Mouse (Mus musculus): Measurements from ENCODE around the gene Cplx3. TPM values are rescaled to one million over a fixed set of nuclear protein-coding genes. Genes with fewer than 3 reads are reported as not detected.
A peak's percentile ranks its signal among the peaks of the same experiment; 100 is the strongest.

Gene Cplx3
- polyA plus RNA-seq, 2 experiments, result not detected

DNA sequence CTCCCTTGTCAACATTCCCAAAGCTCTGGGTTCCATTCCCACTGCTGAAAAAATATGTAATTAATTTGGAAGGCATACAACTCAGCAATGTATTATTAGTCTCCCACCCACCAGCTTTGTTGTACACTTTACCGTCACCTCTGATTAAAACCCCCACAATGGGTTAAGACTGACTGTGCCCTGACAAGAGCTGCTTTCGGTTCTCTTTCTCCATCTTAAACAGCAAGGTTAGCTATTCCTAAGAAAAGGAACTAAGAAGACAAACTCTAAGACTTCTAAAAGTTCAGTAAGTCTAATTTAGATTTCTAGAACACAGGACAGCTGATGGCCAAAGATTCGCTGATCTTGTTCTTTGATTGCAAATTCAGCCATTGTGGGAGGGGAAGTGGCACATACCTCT, 48.9 kb downstream of the Cplx3 start:
- ATAC-seq (ENCODE audit: insufficient read depth) (no peak), DNase-seq (ENCODE audit: low read depth in 3 of 3, low spot score in 3 of 3) (no peak)
- H3K36me3 ChIP-seq (replicated peaks; ENCODE audit: control insufficient read depth, insufficient read depth, low read depth), result no peaks in the 10 kb centered on the region
- 52% methylated on average over 3 of the region's 3 CpGs for WGBS (ENCODE audit: insufficient replicate concordance)
- H3K9ac ChIP-seq (replicated peaks), result no peak overlapping the region
- no peak overlapping the region for H3K4me2 ChIP-seq (ENCODE audit: low read depth)
- no peak for TF ChIP-seq EP300 (IDR thresholded peaks at IDR 0.05; ENCODE audit: low read depth)
- no peak for TF ChIP-seq CTCF (IDR thresholded peaks at IDR 0.05; ENCODE audit: low read depth)
- no peaks in the 10 kb centered on the region for H3K9me3 ChIP-seq (ENCODE audit: control insufficient read depth, low read length)
- no peak overlapping the region for H3K4me3 ChIP-seq (ENCODE audit: insufficient read depth in 1 of 2, low read depth in 2 of 2, low read length in 2 of 2)
- no peaks in the 10 kb centered on the region for H3K27me3 ChIP-seq (ENCODE audit: control insufficient read depth, insufficient read depth, low read length)
- H3K4me1 ChIP-seq (replicated peaks; ENCODE audit: control insufficient read depth in 2 of 2, insufficient read depth in 2 of 2, low read length in 1 of 2), result peaks cover 14 to 15% of the 10 kb centered on the region in 2 experiments
- no peak overlapping the region for H3K27ac ChIP-seq

DNA sequence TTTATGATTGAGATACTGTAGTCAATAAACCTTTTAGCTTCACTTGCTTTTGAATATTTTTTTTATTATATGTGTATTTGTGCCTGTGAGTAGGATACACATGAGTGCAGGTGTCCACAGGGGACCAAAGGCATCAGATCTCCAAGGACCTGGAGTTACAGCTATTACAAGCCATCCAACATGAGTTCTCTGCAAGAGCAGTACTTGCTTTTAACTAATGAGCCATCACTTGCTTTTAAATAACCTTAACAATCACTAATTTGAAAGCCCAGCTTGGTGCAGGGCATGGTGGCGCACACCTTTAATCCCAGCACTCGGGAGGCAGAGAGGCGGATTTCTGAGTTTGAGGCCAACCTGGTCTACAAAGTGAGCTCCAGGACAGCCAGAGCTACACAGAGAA, 51.3 kb downstream of the Cplx3 start:
- TF ChIP-seq CTCF (IDR thresholded peaks at IDR 0.05; ENCODE audit: low read depth) (no peak), EP300 (IDR thresholded peaks at IDR 0.05; ENCODE audit: low read depth) (no peak)
- Histone ChIP-seq H3K4me1 (replicated peaks; ENCODE audit: control insufficient read depth in 2 of 2, insufficient read depth in 2 of 2, low read length in 1 of 2) (peaks cover 0 to 6% of the 10 kb centered on the region in 2 experiments; a peak in 3 of 4 replicates), H3K9me3 (ENCODE audit: control insufficient read depth, low read length) (no peaks in the 10 kb centered on the region), H3K9ac (replicated peaks) (no peak overlapping the region), H3K27ac (no peak overlapping the region), H3K4me3 (ENCODE audit: insufficient read depth in 1 of 2, low read depth in 2 of 2, low read length in 2 of 2) (no peak overlapping the region), H3K36me3 (replicated peaks; ENCODE audit: control insufficient read depth, insufficient read depth, low read depth) (no peaks in the 10 kb centered on the region), H3K4me2 (ENCODE audit: low read depth) (no peak overlapping the region), H3K27me3 (ENCODE audit: control insufficient read depth, insufficient read depth, low read length) (no peaks in the 10 kb centered on the region)
- ATAC-seq (ENCODE audit: insufficient read depth) (no peak), DNase-seq (ENCODE audit: low read depth in 3 of 3, low spot score in 3 of 3) (no peak)
- 56% methylated on average over 3 of the region's 3 CpGs for WGBS (ENCODE audit: insufficient replicate concordance)

DNA sequence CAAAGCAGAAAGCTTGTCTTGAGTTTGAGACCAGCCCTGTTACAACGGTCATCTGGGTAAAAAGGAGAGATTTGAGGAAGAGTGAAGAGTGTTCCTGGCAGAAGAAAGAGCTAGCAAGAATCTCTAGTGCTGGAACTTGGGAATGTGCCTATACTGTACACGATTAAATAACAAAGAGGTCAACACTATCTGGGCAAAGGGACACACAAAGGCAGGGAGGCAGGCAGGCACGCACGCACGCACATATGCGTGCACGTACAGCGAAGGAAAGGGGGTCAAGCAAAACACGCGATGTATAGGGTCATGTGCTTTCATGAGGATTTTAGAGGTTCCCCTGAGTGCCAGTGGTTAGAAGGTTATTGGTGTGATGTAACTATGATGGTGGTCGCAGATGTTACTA, 53.0 kb downstream of the Cplx3 start:
- no peaks in the 10 kb centered on the region for H3K36me3 ChIP-seq (replicated peaks; ENCODE audit: control insufficient read depth, insufficient read depth, low read depth)
- WGBS (ENCODE audit: insufficient replicate concordance), result 71% methylated on average over 11 of the region's 11 CpGs
- peak overlapping the region; percentile 79 for H3K4me2 ChIP-seq (ENCODE audit: low read depth)
- H3K9ac ChIP-seq (replicated peaks), result no peak overlapping the region
- no peak overlapping the region for H3K4me3 ChIP-seq (ENCODE audit: insufficient read depth in 1 of 2, low read depth in 2 of 2, low read length in 2 of 2)
- no peak for TF ChIP-seq CTCF (IDR thresholded peaks at IDR 0.05; ENCODE audit: low read depth)
- no peak for TF ChIP-seq EP300 (IDR thresholded peaks at IDR 0.05; ENCODE audit: low read depth)
- ATAC-seq (ENCODE audit: insufficient read depth), result no peak
- no peak overlapping the region for H3K27ac ChIP-seq
- no peak for DNase-seq (ENCODE audit: low read depth in 3 of 3, low spot score in 3 of 3)
- H3K4me1 ChIP-seq (replicated peaks; ENCODE audit: control insufficient read depth in 2 of 2, insufficient read depth in 2 of 2, low read length in 1 of 2), result peaks cover 0 to 6% of the 10 kb centered on the region in 2 experiments; a peak in 3 of 4 replicates
- no peaks in the 10 kb centered on the region for H3K27me3 ChIP-seq (ENCODE audit: control insufficient read depth, insufficient read depth, low read length)
- H3K9me3 ChIP-seq (ENCODE audit: control insufficient read depth, low read length), result no peaks in the 10 kb centered on the region

DNA sequence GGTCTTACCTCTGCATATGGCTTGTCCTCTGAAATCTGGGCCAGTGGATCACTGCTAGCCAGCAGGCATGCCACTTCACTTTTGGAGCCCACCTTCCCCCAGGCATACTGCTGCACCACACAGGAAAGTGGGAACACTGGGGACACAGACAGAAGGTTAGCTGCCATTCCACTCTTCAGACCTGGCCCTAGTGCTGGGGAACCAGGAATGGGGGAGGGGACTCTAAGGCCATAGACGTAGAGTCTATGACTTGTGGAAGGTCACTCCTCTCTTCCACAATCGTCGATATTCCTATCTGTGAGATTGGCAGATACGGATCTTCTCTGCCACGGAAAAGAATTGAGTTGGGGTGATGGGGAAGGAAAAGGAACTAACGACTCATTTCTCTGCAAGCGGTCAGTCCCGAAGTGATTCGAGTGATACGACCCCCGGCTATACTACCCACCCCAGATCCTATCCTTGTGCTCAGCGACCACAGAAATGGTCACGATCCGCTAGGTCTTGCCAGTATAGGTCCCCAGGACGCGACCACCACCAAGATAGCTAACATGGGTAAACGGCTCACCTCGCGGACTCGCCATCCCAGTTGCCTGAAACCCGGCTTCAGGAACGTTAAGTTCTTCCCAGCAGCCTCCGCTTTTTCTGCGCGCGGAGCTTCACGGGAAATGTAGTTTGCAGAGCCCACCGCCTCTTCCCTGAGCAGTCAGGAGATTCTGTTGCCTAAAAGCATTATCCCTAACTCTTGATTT, 53.8 kb downstream of the Cplx3 start, which contains the start of gene Mpi:
TSS of gene Mpi (minus strand) at position 625 of the 749 bp plus-strand sequence.
- 1% methylated on average over 28 of the region's 28 CpGs for WGBS (ENCODE audit: insufficient replicate concordance)
- H3K27ac ChIP-seq, result no peak within 1 kb of the TSS
- no peak for ATAC-seq (ENCODE audit: insufficient read depth)

DNA sequence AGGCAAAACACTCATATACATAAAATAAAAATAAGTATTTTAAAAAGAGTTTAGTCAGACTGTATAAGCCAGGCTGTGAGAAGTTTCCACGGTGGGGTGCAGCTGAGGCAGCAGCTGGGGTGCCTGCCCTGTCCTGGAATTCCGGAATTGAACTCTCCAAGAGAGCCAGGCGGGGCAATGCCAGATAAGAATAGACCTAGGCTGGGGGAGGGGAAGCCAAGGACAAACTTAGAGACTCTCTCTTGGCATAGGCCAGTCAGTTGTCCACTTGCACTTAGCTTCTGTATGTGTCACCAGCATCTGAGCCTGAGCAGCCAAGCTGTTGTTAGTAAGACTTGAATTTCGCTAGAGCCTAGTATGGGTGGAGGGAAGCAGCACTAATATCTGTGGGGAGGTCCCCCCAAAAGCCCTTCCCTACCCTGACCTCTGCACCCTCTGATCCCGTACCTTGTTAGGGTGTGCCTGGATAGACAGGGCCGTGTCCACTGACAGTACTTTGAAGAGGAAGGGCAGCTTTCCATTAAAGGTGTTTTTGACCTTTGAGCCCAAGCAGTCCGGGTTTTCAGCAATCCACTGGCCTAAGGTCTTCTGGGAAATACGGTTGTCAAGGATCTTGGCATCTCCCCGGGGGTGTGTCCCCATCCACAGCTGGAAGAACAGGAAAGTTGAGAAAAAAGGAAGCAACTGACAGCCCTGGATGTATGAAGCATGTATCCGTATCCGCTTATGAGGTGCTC, 55.8 kb downstream of the Cplx3 start:
- Histone ChIP-seq H3K4me2 (ENCODE audit: low read depth) (no peak overlapping the region), H3K27me3 (ENCODE audit: control insufficient read depth, insufficient read depth, low read length) (no peaks in the 10 kb centered on the region), H3K4me3 (ENCODE audit: insufficient read depth in 1 of 2, low read depth in 2 of 2, low read length in 2 of 2) (no peak overlapping the region), H3K36me3 (replicated peaks; ENCODE audit: control insufficient read depth, insufficient read depth, low read depth) (no peaks in the 10 kb centered on the region), H3K4me1 (replicated peaks; ENCODE audit: control insufficient read depth in 2 of 2, insufficient read depth in 2 of 2, low read length in 1 of 2) (peaks cover 4 to 17% of the 10 kb centered on the region in 2 experiments), H3K9ac (replicated peaks) (no peak overlapping the region), H3K9me3 (ENCODE audit: control insufficient read depth, low read length) (no peaks in the 10 kb centered on the region), H3K27ac (no peak overlapping the region)
- ATAC-seq (ENCODE audit: insufficient read depth) (no peak), DNase-seq (ENCODE audit: low read depth in 3 of 3, low spot score in 3 of 3) (no peak)
- 75% methylated on average over 11 of the region's 11 CpGs for WGBS (ENCODE audit: insufficient replicate concordance)
- no peak for TF ChIP-seq EP300 (IDR thresholded peaks at IDR 0.05; ENCODE audit: low read depth)

More for the DNA sequence above, 53.8 kb downstream of the Cplx3 start, which contains the start of gene Mpi:
- no peak for DNase-seq (ENCODE audit: low read depth in 3 of 3, low spot score in 3 of 3)
- Histone ChIP-seq H3K9me3 (ENCODE audit: control insufficient read depth, low read length) (no peaks in the 10 kb centered on the region), H3K9ac (replicated peaks) (peak within 1 kb of the TSS; percentile 69), H3K36me3 (replicated peaks; ENCODE audit: control insufficient read depth, insufficient read depth, low read depth) (no peaks in the 10 kb centered on the region), H3K4me1 (replicated peaks; ENCODE audit: control insufficient read depth in 2 of 2, insufficient read depth in 2 of 2, low read length in 1 of 2) (peaks cover 4 to 13% of the 10 kb centered on the region in 2 experiments), H3K4me3 (ENCODE audit: insufficient read depth in 1 of 2, low read depth in 2 of 2, low read length in 2 of 2) (peak within 1 kb of the TSS; percentile 69 to 100), H3K4me2 (ENCODE audit: low read depth) (peak within 1 kb of the TSS; percentile 79), H3K27me3 (ENCODE audit: control insufficient read depth, insufficient read depth, low read length) (no peaks in the 10 kb centered on the region)
- TF ChIP-seq CTCF (IDR thresholded peaks at IDR 0.05; ENCODE audit: low read depth) (no peak), EP300 (IDR thresholded peaks at IDR 0.05; ENCODE audit: low read depth) (no peak)

Other genes starting within 250 kb of the Cplx3 start
- gene Ppcdc, start 166.2 kb downstream of the Cplx3 start, polyA plus RNA-seq (2012; rRNA removed), result 9.4 and 10.0 TPM in 2 replicates
- 7.4 and 9.4 TPM in 2 replicates for gene Ppcdc, start 166.2 kb downstream of the Cplx3 start, polyA plus RNA-seq (2014; fragmentation: Nextera tagmentation; extraction: Ambion mirVana)
- 9.1 and 9.2 TPM in 2 replicates for gene Scamp5, start 138.2 kb downstream of the Cplx3 start, polyA plus RNA-seq (2012; rRNA removed)
- gene Scamp5, start 138.2 kb downstream of the Cplx3 start, polyA plus RNA-seq (2014; fragmentation: Nextera tagmentation; extraction: Ambion mirVana), result 4.5 and 5.2 TPM in 2 replicates
- 0.09 and 0.18 TPM in 2 replicates for gene Rpp25, start 102.3 kb downstream of the Cplx3 start, polyA plus RNA-seq (2012; rRNA removed)
- 0.39 and 0.54 TPM in 2 replicates for gene Rpp25, start 102.3 kb downstream of the Cplx3 start, polyA plus RNA-seq (2014; fragmentation: Nextera tagmentation; extraction: Ambion mirVana)
- 104 and 121 TPM in 2 replicates for gene Cox5a, start 85.0 kb downstream of the Cplx3 start, polyA plus RNA-seq (2012; rRNA removed)
- 316 and 317 TPM in 2 replicates for gene Cox5a, start 85.0 kb downstream of the Cplx3 start, polyA plus RNA-seq (2014; fragmentation: Nextera tagmentation; extraction: Ambion mirVana)
- 2.0 and 3.1 TPM in 2 replicates for gene Fam219b, start 68.8 kb downstream of the Cplx3 start, polyA plus RNA-seq (2012; rRNA removed)
- 4.8 and 5.9 TPM in 2 replicates for gene Fam219b, start 68.8 kb downstream of the Cplx3 start, polyA plus RNA-seq (2014; fragmentation: Nextera tagmentation; extraction: Ambion mirVana)
- gene Mpi, start 53.5 kb downstream of the Cplx3 start, polyA plus RNA-seq (2012; rRNA removed), result 8.1 and 8.5 TPM in 2 replicates
- gene Mpi, start 53.5 kb downstream of the Cplx3 start, polyA plus RNA-seq (2014; fragmentation: Nextera tagmentation; extraction: Ambion mirVana), result 6.7 and 7.9 TPM in 2 replicates
- 13.9 and 15.6 TPM in 2 replicates for gene Scamp2, start 45.3 kb downstream of the Cplx3 start, polyA plus RNA-seq (2012; rRNA removed)
- 20.7 and 21.1 TPM in 2 replicates for gene Scamp2, start 45.3 kb downstream of the Cplx3 start, polyA plus RNA-seq (2014; fragmentation: Nextera tagmentation; extraction: Ambion mirVana)
- 4.5 and 5.1 TPM in 2 replicates for gene Ulk3, start 16.8 kb downstream of the Cplx3 start, polyA plus RNA-seq (2012; rRNA removed)
- gene Ulk3, start 16.8 kb downstream of the Cplx3 start, polyA plus RNA-seq (2014; fragmentation: Nextera tagmentation; extraction: Ambion mirVana), result 2.0 and 2.3 TPM in 2 replicates
- gene Lman1l, start 14.5 kb upstream of the Cplx3 start, polyA plus RNA-seq (2012; rRNA removed), result not detected in 2 replicates
- not detected in 2 replicates for gene Lman1l, start 14.5 kb upstream of the Cplx3 start, polyA plus RNA-seq (2014; fragmentation: Nextera tagmentation; extraction: Ambion mirVana)
- 22.7 and 26.3 TPM in 2 replicates for gene Csk, start 47.4 kb upstream of the Cplx3 start, polyA plus RNA-seq (2012; rRNA removed)
- 11.1 and 13.8 TPM in 2 replicates for gene Csk, start 47.4 kb upstream of the Cplx3 start, polyA plus RNA-seq (2014; fragmentation: Nextera tagmentation; extraction: Ambion mirVana)
- 0.06 and 0.11 TPM in 2 replicates for gene Cyp1a2, start 77.4 kb upstream of the Cplx3 start, polyA plus RNA-seq (2012; rRNA removed)
- 0.11 and 0.18 TPM in 2 replicates for gene Cyp1a2, start 77.4 kb upstream of the Cplx3 start, polyA plus RNA-seq (2014; fragmentation: Nextera tagmentation; extraction: Ambion mirVana)
- gene Cyp1a1, start 81.6 kb upstream of the Cplx3 start, polyA plus RNA-seq (2012; rRNA removed), result 0.13 and 0.15 TPM in 2 replicates
- not detected in 2 replicates for gene Cyp1a1, start 81.6 kb upstream of the Cplx3 start, polyA plus RNA-seq (2014; fragmentation: Nextera tagmentation; extraction: Ambion mirVana)
- 6.9 and 7.2 TPM in 2 replicates for gene Edc3, start 102.3 kb upstream of the Cplx3 start, polyA plus RNA-seq (2012; rRNA removed)
- gene Edc3, start 102.3 kb upstream of the Cplx3 start, polyA plus RNA-seq (2014; fragmentation: Nextera tagmentation; extraction: Ambion mirVana), result 10.3 and 12.8 TPM in 2 replicates
- gene Clk3, start 159.6 kb upstream of the Cplx3 start, polyA plus RNA-seq (2012; rRNA removed), result 110 and 136 TPM in 2 replicates
- 88.0 and 95.0 TPM in 2 replicates for gene Clk3, start 159.6 kb upstream of the Cplx3 start, polyA plus RNA-seq (2014; fragmentation: Nextera tagmentation; extraction: Ambion mirVana)
- gene Arid3b, start 230.5 kb upstream of the Cplx3 start, polyA plus RNA-seq (2012; rRNA removed), result 7.8 and 9.3 TPM in 2 replicates
- 8.5 and 9.3 TPM in 2 replicates for gene Arid3b, start 230.5 kb upstream of the Cplx3 start, polyA plus RNA-seq (2014; fragmentation: Nextera tagmentation; extraction: Ambion mirVana)